Mouse (Mus musculus): ENCODE measurements around the gene Cyb5rl. TPM values are rescaled to one million over a fixed set of nuclear protein-coding genes. Genes with fewer than 3 reads are reported as not detected.

Gene Cyb5rl
- total RNA-seq, 2 experiments from 2014 or later, result 6.3 to 7.6 TPM

DNA sequence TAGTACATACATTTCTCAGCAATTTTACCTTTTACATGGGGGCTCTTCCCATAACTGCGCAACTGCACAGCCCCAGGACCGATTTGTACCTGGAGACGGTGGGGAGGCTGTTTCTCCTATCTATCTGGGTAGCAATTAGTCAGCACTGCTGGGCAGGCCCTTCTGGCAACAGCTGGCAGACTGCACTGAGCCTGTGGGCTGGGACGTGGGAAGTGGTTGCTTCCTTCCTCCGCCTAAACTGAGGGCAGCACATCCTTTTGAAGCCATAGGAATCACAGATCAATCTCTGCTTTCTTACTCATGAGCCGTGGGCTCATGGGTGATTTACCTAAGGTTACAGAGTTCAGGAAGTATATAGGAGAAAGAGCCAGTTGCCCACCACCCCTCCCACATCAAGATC, 8.0 kb upstream of the Cyb5rl start:
- DNase-seq (ENCODE audit: low spot score in 2 of 2), result peak in 1 of 2 experiments; percentile 25

DNA sequence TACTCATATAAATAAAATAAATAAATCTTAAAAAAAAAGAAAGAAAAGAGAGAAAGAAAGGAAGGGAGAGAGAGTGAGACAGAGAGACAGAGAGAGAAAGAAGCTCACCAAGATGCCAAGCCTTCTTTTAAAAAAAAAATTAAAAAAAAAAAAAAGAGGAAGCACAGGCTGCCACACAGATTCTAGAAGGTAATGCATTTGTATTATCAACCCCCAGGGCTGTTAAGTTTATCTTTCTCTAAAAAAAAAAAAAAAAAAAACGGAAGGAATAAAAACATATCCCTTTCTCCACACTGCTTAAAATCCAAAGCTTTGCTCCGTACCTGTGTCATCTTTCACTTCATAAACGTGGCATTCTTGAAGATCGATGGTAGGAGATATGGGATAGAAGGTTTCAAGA, 5.2 kb upstream of the Cyb5rl start:
- DNase-seq (ENCODE audit: low spot score in 2 of 2), result no peak

DNA sequence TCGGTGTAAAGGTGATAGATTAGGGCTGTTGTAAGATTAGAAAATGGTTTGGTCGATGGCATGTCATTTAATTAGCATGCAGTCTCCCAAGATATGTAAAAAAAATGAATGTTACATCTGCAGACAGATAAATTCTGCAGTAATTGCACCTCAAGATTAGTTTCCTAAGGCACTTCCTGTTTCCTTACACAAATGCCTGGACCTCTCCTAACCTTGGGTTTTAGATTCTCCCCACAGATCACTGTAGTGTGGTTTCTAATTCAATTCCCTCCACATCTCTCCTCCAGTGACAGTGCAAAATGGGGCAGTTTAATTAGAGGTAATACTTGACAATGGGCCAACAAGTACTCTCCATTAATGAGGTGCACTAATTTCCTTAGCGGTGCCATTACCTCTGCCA, 3.6 kb upstream of the Cyb5rl start:
- no peak for DNase-seq (ENCODE audit: low spot score in 2 of 2)

DNA sequence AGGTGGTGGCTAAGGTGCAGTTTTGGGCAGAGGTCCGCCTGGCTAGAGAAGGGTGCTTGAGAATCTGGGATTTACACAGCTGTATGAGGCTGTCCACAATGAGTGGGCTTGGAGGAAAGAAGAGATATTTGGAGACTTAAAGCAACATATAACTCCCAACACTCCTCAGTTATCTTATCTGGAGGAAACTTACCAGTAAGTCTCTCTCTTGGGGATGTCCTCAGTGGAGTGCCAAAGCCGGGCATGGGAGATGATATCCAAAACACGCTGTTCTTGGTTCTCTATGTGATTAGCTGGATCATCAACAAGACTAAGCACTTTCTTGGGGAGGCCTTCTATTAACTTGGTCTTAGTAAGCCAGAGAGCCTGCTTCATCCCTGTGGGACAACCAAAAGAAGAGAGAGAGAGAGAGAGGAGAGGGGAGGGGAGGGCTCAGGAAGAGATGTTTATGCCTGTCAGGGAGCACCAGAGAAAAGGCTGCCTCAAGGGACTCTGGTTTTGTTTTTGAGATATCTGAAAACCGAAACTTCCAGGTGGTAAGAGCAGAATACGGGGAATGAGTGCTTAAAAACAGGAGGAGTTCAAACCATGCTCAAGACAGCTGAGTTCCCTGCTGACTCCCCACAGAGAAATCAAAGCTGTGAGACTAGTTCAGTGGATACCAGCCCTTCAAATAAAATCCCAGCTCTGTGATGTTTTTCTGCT, 2.2 kb upstream of the Cyb5rl start:
- DNase-seq (ENCODE audit: low spot score in 2 of 2), result no peak

DNA sequence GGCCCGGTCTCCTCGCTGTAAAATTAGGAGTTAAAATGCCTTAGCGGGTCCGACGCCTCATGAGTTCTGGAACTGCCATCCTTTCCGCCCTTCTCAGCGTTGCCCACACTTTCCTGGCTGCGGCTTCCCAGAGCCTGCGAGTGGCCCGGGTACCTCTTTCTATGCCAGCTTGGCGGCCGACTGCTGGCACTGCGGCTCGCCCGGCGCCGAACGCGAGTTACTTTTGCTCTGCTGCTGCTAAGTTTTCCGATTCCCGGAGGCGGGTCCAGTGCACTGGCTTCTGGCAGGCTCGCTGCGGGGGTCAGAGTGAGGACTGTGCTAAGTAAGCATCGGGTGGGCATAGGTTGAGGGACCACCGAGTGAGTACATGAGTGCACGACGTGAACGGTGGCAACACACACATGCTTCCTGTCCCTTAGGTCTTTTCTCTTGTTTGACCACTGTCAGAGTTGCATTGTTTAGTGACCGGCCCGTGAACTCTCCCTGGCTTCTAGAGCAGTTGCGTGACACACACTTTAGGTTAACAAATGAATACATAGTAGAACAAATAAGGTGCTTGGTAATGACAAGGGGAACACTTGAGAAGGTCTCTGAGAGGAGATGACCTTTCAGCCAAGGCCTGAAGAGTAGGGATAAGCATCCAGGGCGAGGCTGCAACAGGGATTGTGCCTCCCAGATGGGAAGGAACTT, 508 bp downstream of the Cyb5rl start:
- peak in 1 of 2 experiments; percentile 21 for DNase-seq (ENCODE audit: low spot score in 2 of 2)

DNA sequence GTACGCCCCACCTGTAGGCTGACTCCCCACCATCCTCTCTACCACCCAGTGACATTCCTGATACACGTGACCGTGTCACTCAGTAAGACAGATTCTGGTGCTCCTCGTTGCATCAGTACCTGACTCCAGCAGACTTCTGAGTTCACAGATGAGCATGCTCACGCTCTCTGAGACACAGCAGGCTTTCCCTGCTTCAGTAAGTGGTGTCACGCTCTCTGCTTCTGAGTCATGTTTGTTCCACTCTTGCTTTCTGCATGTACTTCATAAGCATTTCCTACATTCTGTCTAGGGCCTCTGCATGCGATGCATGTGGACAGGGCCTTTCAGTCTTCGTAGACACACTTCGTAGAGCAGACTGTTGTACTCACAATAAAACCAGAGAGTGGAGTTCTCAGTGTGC, 5.6 kb downstream of the Cyb5rl start:
- no peak for DNase-seq (ENCODE audit: low spot score in 2 of 2)

DNA sequence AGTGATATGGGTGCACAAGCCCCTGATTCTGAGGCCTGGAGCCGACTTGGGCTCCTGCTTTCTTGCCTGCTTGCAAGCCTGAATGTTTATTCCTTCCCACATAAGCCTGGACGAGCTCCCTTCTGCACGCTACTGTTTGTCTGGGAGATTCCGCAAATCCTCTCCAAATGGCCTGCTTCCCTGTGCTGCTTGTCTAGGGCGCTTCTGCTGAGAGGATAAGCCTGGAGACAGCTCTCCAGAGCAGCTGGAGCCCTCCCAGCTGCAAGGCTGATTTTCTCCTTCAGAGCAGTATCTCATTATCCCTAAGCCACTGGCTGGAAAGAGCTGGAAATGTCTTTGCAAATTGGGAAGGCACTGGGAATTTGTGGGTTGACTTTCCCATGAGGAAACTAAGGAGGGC, 8.7 kb downstream of the Cyb5rl start:
- DNase-seq (ENCODE audit: low spot score in 2 of 2), result no peak

DNA sequence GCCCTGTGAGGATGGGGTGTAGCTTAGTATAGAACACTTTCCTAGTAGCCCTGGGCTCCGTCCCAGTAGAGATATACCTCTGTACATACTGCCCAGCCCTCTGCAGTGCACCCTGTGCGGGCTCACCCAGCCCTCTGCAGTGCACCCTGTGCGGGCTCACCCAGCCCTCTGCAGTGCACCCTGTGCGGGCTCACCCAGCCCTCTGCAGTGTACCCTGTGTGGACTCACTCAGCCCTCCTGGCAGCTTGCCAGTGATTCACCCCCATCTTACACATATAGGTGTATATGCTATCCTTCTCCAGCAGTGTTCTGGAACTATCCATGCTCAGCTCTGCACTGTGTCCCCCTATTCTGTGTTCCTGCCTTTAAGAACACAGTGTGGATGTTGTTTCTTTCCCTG, 12.1 kb downstream of the Cyb5rl start:
- DNase-seq (ENCODE audit: low spot score in 2 of 2), result no peak

DNA sequence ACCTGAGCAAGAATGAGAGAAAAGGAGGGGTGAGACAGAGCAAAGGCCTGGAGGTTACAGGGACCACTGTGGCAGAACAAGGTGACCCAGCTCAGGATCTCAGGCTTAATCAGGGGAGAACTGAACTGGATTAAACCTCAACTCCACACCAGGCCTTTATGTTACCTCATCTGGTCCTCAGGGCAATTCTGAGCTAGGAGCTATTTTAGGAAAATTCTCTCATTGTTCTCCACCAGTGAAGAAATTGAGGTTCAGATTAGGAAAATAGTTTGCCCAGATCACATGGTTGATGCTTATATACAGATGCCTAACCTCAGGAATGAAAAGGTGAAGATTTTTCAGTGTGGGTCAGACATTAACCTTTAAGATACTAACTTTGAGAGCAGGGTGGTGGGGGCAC, 12.9 kb downstream of the Cyb5rl start:
- DNase-seq (ENCODE audit: low spot score in 2 of 2), result no peak

DNA sequence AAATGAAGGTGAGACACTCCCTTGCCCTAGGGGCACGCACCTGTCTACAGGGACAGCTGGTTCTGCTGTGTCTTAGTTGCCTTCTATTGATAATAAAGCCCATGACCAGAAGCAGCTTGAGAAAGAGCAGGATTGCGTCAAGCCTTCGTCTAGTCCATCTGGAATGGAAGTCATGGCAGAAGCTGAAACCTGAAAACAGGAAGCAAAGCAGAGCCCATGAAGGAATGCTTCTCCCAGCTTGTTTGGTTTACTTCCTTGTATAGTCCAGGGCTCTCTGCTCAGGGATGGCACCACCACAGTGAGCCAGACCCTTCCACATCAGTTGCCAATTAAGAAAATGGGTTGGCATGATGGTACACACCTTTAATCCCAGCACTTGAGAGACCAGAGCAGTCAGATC, 15.4 kb downstream of the Cyb5rl start:
- DNase-seq (ENCODE audit: low spot score in 2 of 2), result no peak

DNA sequence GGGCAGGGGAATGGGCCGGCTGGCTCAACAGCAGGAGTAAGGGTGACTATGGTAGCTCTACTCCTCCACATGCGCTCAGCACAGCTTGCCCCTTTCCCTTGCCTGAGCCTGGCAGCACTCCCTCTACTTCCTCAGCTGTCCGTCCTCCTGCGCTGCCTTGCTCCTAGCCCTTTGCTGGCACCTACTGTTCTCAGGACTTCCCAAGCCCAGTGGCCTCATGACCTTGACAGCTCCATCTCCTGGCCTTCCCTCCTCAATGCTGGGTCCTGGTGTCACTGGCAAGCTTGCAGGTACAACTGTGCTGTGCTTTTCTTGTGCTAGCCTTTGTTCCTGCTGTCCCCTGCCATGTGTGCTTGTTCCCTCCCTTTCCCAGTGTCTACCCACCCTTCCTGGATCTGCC, 16.3 kb downstream of the Cyb5rl start:
- no peak for DNase-seq (ENCODE audit: low spot score in 2 of 2)

DNA sequence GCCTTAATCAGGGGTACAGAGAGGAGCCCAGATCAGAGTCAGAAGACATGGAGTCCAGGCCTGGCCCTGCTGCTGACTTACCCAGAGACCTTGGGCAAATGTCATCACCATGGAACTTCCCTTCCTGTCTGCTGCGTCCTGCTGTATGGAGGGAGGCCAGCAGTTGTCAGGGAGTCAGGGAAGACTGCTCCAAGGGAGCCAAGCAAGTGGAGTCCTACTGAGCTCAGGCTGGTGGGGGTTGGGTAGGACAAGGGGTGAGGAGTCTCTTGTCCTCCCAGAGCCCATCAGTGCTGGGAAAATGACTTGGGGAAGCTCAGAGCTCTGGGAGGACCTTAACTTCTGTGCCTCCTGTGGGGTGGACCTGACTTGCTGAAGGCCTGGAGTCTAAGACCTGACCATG, 17.6 kb downstream of the Cyb5rl start:
- DNase-seq (ENCODE audit: low spot score in 2 of 2), result peak in 1 of 2 experiments; percentile 16

DNA sequence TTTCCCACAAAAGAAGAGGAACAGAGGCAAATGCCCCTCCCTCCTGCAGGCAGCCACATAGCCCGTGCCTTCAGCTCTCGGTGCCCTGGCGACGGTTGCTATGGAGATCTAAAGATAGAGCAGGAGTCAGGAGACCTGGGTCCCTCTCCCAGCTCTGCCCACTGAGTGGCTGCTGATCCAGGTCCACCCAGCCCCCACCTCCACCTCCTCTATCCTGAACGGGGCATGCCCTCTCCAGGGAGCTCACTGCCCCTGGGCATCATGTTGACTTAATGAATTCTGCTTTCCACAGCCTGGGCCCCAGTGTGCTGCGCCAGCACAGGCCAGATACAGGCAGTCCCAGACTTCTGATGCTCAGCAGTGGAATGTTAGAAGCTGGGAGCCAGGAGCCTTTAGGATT, 18.1 kb downstream of the Cyb5rl start:
- DNase-seq (ENCODE audit: low spot score in 2 of 2), result peak; percentile 49 to 75

DNA sequence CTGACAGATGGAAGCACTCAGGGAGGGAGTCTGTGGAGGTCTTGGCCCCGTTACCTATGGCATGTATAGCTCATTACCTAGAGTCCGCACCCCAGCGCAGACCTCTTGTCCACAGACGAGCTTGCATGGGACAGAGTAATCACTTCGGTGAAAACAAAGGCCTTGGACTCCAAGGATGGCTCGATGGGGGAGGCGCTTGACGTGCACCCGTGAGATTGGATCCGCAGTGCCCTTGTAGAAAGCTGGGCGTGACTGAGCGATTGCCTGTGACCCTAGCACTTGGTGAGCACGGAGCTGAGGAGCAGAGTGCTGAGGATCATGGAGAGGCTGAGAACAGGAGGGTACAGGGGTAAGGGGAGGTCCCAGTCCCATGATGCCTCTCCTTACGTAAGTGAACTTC, 24.9 kb downstream of the Cyb5rl start:
- no peak for DNase-seq (ENCODE audit: low spot score in 2 of 2)

DNA sequence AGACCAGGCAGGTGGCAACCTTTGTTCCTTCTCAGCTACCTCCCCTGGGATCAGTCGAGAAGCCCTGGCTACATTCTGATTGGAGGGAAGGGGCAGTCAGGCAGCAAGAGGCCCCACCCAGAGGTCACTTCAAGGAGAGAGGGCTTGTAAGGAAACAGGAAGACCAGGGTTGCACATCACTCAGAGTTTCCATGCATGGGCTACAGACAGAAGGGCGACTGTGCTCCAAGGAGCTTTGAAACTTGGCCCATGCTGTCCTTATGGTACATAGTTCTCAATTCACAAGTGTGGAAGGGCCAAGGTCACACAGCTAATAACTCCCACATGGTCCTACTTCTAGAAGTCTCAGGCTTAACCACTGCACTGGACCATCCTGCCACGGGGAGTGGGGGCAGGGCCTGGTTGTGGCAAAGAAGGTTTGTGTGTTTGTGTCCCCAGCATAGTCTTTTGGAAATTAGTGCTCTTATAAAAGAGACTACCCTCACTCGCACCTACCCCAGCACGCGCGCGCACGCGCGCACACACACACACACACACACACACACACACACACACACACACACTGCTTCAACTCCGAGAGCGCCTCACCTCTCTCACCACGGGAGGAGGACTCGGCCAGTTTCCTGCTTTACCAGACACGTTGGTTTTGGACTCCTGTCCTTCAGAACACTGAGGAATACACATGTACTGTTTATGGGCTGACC, 27.8 kb downstream of the Cyb5rl start:
- DNase-seq (ENCODE audit: low spot score in 2 of 2), result no peak

DNA sequence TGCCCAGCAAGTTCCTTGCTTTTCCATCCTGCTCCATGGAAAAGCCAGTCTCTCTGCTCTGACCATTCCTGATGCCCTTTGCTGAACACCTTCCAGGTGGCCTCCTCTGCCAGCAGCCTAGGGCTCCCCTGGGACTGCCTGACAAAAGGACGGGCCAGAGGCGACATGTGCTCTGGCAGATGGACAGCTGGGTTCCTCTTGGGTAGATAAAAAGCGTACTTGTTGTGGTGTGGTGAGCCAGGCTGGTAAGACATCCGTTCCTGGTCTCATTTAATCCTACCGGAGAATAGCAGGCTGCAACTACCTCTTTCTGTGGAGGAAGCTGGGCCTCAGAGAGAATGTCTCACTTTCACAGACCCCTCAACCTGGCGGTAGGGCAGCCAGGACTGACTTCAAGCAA, 29.3 kb downstream of the Cyb5rl start:
- no peak for DNase-seq (ENCODE audit: low spot score in 2 of 2)

DNA sequence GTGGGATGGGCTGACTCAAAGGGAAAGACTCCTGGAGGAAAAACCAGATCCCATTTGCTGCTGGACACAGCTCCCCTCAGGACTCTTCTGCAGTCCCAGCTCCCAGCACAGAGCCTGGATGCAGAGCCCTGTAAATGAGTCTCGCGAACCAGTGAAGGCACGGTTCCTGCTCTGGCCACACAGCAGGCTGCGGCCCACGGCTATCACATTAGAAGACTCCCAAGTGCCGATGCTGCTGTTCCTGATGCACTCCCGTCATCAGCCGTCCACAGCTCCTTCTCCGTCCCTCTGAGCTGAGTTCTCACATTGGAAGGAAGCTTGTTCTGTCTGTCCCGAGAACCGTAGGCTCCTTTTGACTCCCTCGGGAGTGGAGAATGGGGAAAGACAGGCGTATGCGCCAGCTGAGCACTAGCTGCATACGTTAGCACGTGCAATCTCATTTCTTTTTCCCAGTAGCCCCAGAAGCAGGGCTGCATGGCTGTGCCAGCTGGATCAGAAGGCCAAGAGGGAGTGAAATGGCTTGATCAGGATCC, 30.1 kb downstream of the Cyb5rl start, which contains the start of gene Cdcp2:
TSS of gene Cdcp2 (plus strand) at position 51 of the 533 bp plus-strand sequence.
- no peak for DNase-seq (ENCODE audit: low spot score in 2 of 2)

DNA sequence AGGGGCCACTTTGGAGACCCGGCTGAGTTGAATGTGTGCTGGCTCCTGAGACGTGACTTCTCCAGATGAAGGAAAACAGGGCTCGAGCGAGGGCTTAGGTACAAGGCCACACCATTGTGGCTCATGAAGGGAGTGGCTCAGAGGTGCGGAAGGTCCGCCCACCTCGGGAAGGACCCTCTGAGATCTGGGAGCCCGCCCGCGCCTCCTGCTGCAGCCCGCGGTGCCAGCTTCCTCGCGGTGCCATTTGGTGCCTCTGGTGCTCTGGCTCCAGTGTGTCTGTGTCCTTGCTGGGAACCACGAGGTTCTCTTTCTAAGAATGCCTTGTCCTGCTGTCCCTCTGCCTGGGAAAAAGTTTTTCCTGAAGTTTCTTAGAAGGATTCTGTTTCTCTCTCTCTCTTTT, 31.1 kb downstream of the Cyb5rl start:
- DNase-seq (ENCODE audit: low spot score in 2 of 2), result no peak

DNA sequence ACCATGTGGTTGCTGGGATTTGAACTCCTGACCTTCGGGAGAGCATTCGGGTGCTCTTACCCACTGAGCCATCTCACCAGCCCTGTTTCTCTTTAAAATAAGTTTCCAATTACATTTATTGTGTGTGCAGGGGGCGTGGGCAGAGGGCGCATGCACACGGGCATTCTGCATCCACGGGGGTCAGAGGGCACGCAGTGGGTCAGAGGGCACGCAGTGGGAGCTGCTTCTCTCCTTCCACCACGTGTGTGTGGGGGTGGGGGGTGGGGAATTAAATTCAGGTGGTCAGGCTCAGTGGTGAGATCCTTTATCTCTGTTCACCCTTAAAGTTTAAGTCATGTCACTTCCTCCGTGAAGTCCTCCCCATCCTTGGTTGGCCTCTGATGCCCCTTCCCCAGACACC, 31.6 kb downstream of the Cyb5rl start:
- DNase-seq (ENCODE audit: low spot score in 2 of 2), result no peak

DNA sequence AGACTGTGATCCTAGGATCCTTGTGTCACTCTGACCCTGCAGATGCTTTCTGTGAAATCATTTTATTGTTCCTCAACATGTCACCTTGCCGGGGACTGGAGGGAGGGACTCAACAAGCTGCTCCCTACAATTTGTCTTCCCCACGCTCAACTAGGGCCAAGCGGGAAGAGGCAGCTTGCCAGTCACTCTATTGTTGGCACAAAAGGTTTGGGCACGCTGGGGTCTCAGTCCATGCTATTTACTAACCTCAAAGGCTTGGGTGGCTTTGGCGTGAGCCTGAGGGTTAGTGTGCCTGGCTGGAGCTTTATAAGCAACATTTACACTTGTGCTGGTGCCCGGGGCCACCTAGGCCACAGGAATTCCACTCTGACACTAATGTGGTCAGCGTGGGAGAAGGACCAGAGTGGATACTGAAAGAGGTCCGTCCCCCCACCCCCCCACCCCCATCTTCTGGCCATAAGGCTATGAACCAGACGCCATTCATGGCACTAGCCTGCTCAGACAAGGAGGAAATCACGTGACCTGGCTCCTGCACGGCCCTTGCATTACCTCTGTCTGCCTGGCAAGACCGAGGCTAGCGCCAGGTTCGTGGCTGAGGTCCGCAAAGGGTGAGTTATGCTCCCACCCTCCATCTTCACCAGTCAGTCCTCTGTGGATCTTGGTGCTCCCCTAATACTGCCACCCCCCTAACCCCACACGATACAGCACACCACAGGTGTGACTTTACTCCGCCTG, 32.2 kb downstream of the Cyb5rl start:
- no peak for DNase-seq (ENCODE audit: low spot score in 2 of 2)

DNA sequence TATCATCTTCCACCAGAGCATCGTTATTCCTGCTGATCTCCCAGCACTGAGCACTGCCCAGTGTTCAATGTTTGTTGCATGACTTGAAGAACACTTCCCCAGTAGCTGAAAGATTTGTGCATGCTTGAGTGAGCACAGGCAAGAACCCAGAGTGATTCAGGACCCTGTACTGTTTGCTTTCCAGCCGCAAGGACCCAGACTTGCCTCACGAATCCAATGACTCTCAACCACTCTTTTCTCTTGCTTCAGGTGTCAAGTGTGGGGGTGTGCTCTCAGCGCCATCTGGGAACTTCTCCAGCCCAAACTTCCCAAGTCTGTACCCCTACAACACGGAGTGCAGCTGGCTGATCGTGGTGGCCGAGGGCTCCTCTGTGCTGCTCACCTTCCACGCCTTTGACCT, 35.4 kb downstream of the Cyb5rl start:
- no peak for DNase-seq (ENCODE audit: low spot score in 2 of 2)
